Mouse (Mus musculus) c-Kit-negative CD71-positive TER-119-positive erythroid progenitor cells, embryonic 14.5 days (primary cell): ENCODE data around the gene Gpc6.

Experiments
- DNase-seq: peaks from one replicate; pipeline ENCODE4 v3.0.0-alpha.2; 2013; ENCODE audit warnings: low read depth, low spot score

The Gpc6 gene

GRCm38 (mm10) chr14:117852266-117852665, 927.2 kb downstream of the Gpc6 start:
- no peak for DNase-seq

GRCm38 (mm10) chr14:117852842-117853241, 927.7 kb downstream of the Gpc6 start:
- DNase-seq, result no peak

- DNase-seq, result no peak
These were observed 929.4 kb downstream of the Gpc6 start for GRCm38 (mm10) chr14:117854498-117854897.

GRCm38 (mm10) chr14:117871268-117871667, 946.2 kb downstream of the Gpc6 start:
- no peak for DNase-seq

GRCm38 (mm10) chr14:117879313-117879712, 954.2 kb downstream of the Gpc6 start:
- DNase-seq, result no peak

GRCm38 (mm10) chr14:117881112-117881511, 956.0 kb downstream of the Gpc6 start:
- no peak for DNase-seq

GRCm38 (mm10) chr14:117882222-117882621, 957.1 kb downstream of the Gpc6 start:
- no peak for DNase-seq

- no peak for DNase-seq
These were observed 964.5 kb downstream of the Gpc6 start for GRCm38 (mm10) chr14:117889653-117890052.

- DNase-seq, result no peak
These were observed 966.3 kb downstream of the Gpc6 start for GRCm38 (mm10) chr14:117891426-117891825.

GRCm38 (mm10) chr14:117892026-117892425, 966.9 kb downstream of the Gpc6 start:
- no peak for DNase-seq

GRCm38 (mm10) chr14:117894869-117895538, 969.9 kb downstream of the Gpc6 start:
- DNase-seq, result no peak

- DNase-seq, result no peak
These were observed 970.4 kb downstream of the Gpc6 start for GRCm38 (mm10) chr14:117895539-117895912.

GRCm38 (mm10) chr14:117904300-117904699, 979.2 kb downstream of the Gpc6 start:
- no peak for DNase-seq

- DNase-seq, result no peak
These were observed 980.6 kb downstream of the Gpc6 start for GRCm38 (mm10) chr14:117905701-117906100.

- no peak for DNase-seq
These were observed 981.2 kb downstream of the Gpc6 start for GRCm38 (mm10) chr14:117906361-117906760.

GRCm38 (mm10) chr14:117908231-117908920, 983.3 kb downstream of the Gpc6 start:
- DNase-seq, result no peak

- no peak for DNase-seq
These were observed 983.9 kb downstream of the Gpc6 start for GRCm38 (mm10) chr14:117909046-117909445.

GRCm38 (mm10) chr14:117910323-117910722, 985.2 kb downstream of the Gpc6 start:
- DNase-seq, result no peak

- DNase-seq, result no peak
These were observed 987.6 kb downstream of the Gpc6 start for GRCm38 (mm10) chr14:117912624-117913270.

- no peak for DNase-seq
These were observed 991.5 kb downstream of the Gpc6 start for GRCm38 (mm10) chr14:117916577-117916976.

GRCm38 (mm10) chr14:117918724-117919123, 993.6 kb downstream of the Gpc6 start:
- DNase-seq, result no peak

- DNase-seq, result no peak
These were observed 994.5 kb downstream of the Gpc6 start for GRCm38 (mm10) chr14:117919612-117920011.
